Mouse (Mus musculus): ENCODE results near the gene Pdss2. TPM values are rescaled to one million over a fixed set of nuclear protein-coding genes. Genes with fewer than 3 reads are reported as not detected.

Pdss2 gene
- total and polyA plus RNA-seq, 2 experiments from 2014 or later = 17.6 TPM

- no peaks in the 10 kb centered on the region for H3K36me3 ChIP-seq (ENCODE audit: insufficient read depth, low read length)
- ATAC-seq (ENCODE audit: low FRiP score) (no peak), DNase-seq (ENCODE audit: low spot score) (no peak)
- H3K9ac ChIP-seq (replicated peaks; ENCODE audit: low read length, poor library complexity, severe bottlenecking) = no peak overlapping the region
- no peak for TF ChIP-seq CTCF (IDR thresholded peaks at IDR 0.05)
- H3K27ac ChIP-seq (ENCODE audit: low read depth, low read length) = no peak overlapping the region
- no peaks in the 10 kb centered on the region for H3K27me3 ChIP-seq (ENCODE audit: insufficient read depth, low read length)
- H3K4me2 ChIP-seq (ENCODE audit: low read depth, low read length, poor library complexity, severe bottlenecking) = no peak overlapping the region
- H3K4me3 ChIP-seq (ENCODE audit: low read depth, low read length) = no peak overlapping the region
- H3K4me1 ChIP-seq (ENCODE audit: insufficient read depth, low read length) = peaks cover 6% of the 10 kb centered on the region; the same call in 1 of the 2 replicates
- 92% methylated on average over 13 of the region's 13 CpGs for WGBS
- no peaks in the 10 kb centered on the region for H3K9me3 ChIP-seq (ENCODE audit: low read length)
These were observed 3.9 kb upstream of the Pdss2 start for GRCm38 (mm10) chr10:43217361-43217900.

GRCm38 (mm10) chr10:43220479-43220878, 807 bp upstream of the Pdss2 start:
- H3K4me3 ChIP-seq (ENCODE audit: low read depth, low read length) = peak overlapping the region; percentile 86

GRCm38 (mm10) chr10:43221659-43222058, 373 bp downstream of the Pdss2 start:
- Histone ChIP-seq H3K27ac (ENCODE audit: low read depth, low read length) (peak overlapping the region; percentile 97), H3K9ac (replicated peaks; ENCODE audit: low read length, poor library complexity, severe bottlenecking) (peak overlapping the region; percentile 96), H3K27me3 (ENCODE audit: insufficient read depth, low read length) (no peaks in the 10 kb centered on the region), H3K4me1 (ENCODE audit: insufficient read depth, low read length) (peaks cover 6% of the 10 kb centered on the region; the same call in 1 of the 2 replicates), H3K9me3 (ENCODE audit: low read length) (no peaks in the 10 kb centered on the region), H3K4me2 (ENCODE audit: low read depth, low read length, poor library complexity, severe bottlenecking) (peak overlapping the region; percentile 96), H3K36me3 (ENCODE audit: insufficient read depth, low read length) (no peaks in the 10 kb centered on the region), H3K4me3 (ENCODE audit: low read depth, low read length) (peak overlapping the region; percentile 86)
- ATAC-seq (ENCODE audit: low FRiP score) (peak; percentile 45; the same call in 1 of the 2 replicates), DNase-seq (ENCODE audit: low spot score) (no peak)
- TF ChIP-seq CTCF (IDR thresholded peaks at IDR 0.05) = no peak
- under 1% methylated on average over 25 of the region's 25 CpGs for WGBS

More at GRCm38 (mm10) chr10:43220479-43220878, 807 bp upstream of the Pdss2 start:
- Histone ChIP-seq H3K36me3 (ENCODE audit: insufficient read depth, low read length) (no peaks in the 10 kb centered on the region), H3K4me1 (ENCODE audit: insufficient read depth, low read length) (peaks cover 6% of the 10 kb centered on the region; the same call in 1 of the 2 replicates), H3K9ac (replicated peaks; ENCODE audit: low read length, poor library complexity, severe bottlenecking) (peak overlapping the region; percentile 96), H3K4me2 (ENCODE audit: low read depth, low read length, poor library complexity, severe bottlenecking) (peak overlapping the region; percentile 96), H3K27me3 (ENCODE audit: insufficient read depth, low read length) (no peaks in the 10 kb centered on the region), H3K27ac (ENCODE audit: low read depth, low read length) (peak overlapping the region; percentile 97), H3K9me3 (ENCODE audit: low read length) (no peaks in the 10 kb centered on the region)
- WGBS = 16% methylated on average over 7 of the region's 7 CpGs
- peak; percentile 12 for DNase-seq (ENCODE audit: low spot score)
- TF ChIP-seq CTCF (IDR thresholded peaks at IDR 0.05) = no peak
- peak; percentile 6; the same call in 1 of the 2 replicates for ATAC-seq (ENCODE audit: low FRiP score)

GRCm38 (mm10) chr10:43223391-43223790, 2.1 kb downstream of the Pdss2 start:
- WGBS = 91% methylated on average over 2 of the region's 2 CpGs
- Histone ChIP-seq H3K4me2 (ENCODE audit: low read depth, low read length, poor library complexity, severe bottlenecking) (no peak overlapping the region), H3K9me3 (ENCODE audit: low read length) (no peaks in the 10 kb centered on the region), H3K27me3 (ENCODE audit: insufficient read depth, low read length) (no peaks in the 10 kb centered on the region), H3K36me3 (ENCODE audit: insufficient read depth, low read length) (no peaks in the 10 kb centered on the region), H3K4me3 (ENCODE audit: low read depth, low read length) (no peak overlapping the region), H3K9ac (replicated peaks; ENCODE audit: low read length, poor library complexity, severe bottlenecking) (no peak overlapping the region), H3K4me1 (ENCODE audit: insufficient read depth, low read length) (peaks cover 6% of the 10 kb centered on the region; the same call in 1 of the 2 replicates), H3K27ac (ENCODE audit: low read depth, low read length) (no peak overlapping the region)
- DNase-seq (ENCODE audit: low spot score) (no peak), ATAC-seq (ENCODE audit: low FRiP score) (no peak)
- TF ChIP-seq CTCF (IDR thresholded peaks at IDR 0.05) = no peak

- Histone ChIP-seq H3K9me3 (ENCODE audit: low read length) (no peaks in the 10 kb centered on the region), H3K27ac (ENCODE audit: low read depth, low read length) (no peak overlapping the region), H3K4me1 (ENCODE audit: insufficient read depth, low read length) (0 out of 2 replicates have a peak, but pooled peaks cover 3% of the 10 kb centered on the region), H3K4me2 (ENCODE audit: low read depth, low read length, poor library complexity, severe bottlenecking) (no peak overlapping the region), H3K4me3 (ENCODE audit: low read depth, low read length) (no peak overlapping the region), H3K27me3 (ENCODE audit: insufficient read depth, low read length) (no peaks in the 10 kb centered on the region), H3K36me3 (ENCODE audit: insufficient read depth, low read length) (no peaks in the 10 kb centered on the region), H3K9ac (replicated peaks; ENCODE audit: low read length, poor library complexity, severe bottlenecking) (no peak overlapping the region)
- TF ChIP-seq CTCF (IDR thresholded peaks at IDR 0.05) = no peak
- no peak for ATAC-seq (ENCODE audit: low FRiP score)
- no peak for DNase-seq (ENCODE audit: low spot score)
- 96% methylated on average over 1 of the region's 1 CpGs for WGBS
These were observed 5.1 kb downstream of the Pdss2 start for GRCm38 (mm10) chr10:43226391-43226790.

GRCm38 (mm10) chr10:43229236-43229635, 8.0 kb downstream of the Pdss2 start:
- Histone ChIP-seq H3K4me2 (ENCODE audit: low read depth, low read length, poor library complexity, severe bottlenecking) (no peak overlapping the region), H3K9ac (replicated peaks; ENCODE audit: low read length, poor library complexity, severe bottlenecking) (no peak overlapping the region), H3K27ac (ENCODE audit: low read depth, low read length) (no peak overlapping the region), H3K27me3 (ENCODE audit: insufficient read depth, low read length) (no peaks in the 10 kb centered on the region), H3K36me3 (ENCODE audit: insufficient read depth, low read length) (no peaks in the 10 kb centered on the region), H3K4me1 (ENCODE audit: insufficient read depth, low read length) (no peaks in the 10 kb centered on the region), H3K4me3 (ENCODE audit: low read depth, low read length) (no peak overlapping the region), H3K9me3 (ENCODE audit: low read length) (no peaks in the 10 kb centered on the region)
- no peak for DNase-seq (ENCODE audit: low spot score)
- 96% methylated on average over 2 of the region's 2 CpGs for WGBS
- TF ChIP-seq CTCF (IDR thresholded peaks at IDR 0.05) = no peak
- no peak for ATAC-seq (ENCODE audit: low FRiP score)

Data from midbrain, postnatal 0 days (tissue).